Mouse (Mus musculus) 416B (cell line): Measurements from ENCODE around the gene Pitx3.
"Not testable (repeated sequence)": the region's sequence is repeated elsewhere in the genome, so short reads cannot be mapped to it uniquely, and the experiment has no call there.

Experiments used
- DNase-seq: peaks from one replicate; pipeline ENCODE4 v3.0.0; 2011; ENCODE audit warnings: low read depth

Gene Pitx3

GRCm38 (mm10) chr19:46147511-46148371, at the start of gene Pitx3:
Pitx3 (minus strand) TSS chr19:46148326.
- DNase-seq, result no peak

DNA sequence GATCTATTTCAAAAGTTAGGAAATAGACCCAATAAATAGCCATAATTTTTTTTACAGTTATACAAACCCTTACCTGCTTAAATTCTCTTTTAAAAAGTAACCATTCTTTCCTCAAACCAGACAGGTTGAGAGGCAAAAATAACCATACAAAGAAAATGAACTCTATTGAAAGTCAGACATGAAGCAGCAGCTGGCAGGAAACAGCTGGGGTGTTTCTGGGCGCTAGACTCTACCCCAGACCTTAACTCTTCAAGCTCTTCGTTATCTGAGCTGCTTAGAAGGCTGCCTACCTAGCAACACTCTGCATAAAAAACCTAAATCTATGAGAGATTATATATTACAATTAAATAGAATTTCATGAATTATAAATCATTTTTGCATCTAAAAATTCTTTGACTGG, 39.1 kb upstream of the Pitx3 start:
- no peak for DNase-seq

- DNase-seq, result no peak
These were observed 38.5 kb upstream of the Pitx3 start for GRCm38 (mm10) chr19:46186611-46187010.

DNA sequence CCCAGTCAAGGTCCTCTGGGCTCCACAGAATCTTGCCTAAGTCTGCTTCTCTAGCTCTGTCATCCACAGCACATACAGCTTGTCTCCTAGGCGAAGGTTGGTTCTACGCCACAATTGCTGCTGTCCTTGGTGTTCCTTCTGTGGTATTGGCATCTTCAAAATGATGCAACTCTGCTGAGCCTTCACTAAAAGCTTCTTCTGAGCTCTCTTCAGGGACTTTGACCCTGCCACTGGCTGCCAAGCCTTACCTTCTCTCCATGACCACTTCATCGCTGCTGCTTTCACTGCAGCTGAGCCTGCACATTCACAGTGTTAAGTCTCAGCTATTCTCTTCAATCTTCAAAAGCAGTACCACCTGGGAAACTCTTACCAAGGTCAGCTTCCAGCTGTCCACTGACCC, 34.1 kb upstream of the Pitx3 start:
- no peak for DNase-seq

DNA sequence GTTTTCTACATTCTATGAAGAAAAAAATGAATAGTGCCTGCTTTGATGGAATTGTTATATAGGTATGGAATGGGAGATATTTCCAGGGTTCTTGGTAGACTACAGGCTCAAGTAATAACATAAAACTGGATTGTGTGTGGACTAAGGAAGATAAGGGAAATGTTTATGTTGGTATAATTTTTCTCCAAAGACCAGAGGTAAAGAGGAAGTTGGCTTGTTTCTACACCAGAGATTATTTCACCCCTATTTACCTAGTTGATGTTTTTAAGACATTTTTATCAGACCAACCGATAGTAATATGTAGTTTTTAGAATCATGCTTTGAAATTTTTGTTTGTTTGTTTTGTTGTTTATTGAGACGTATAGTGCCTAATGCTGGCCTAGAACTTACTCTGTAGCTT, 32.1 kb upstream of the Pitx3 start:
- no peak for DNase-seq

DNA sequence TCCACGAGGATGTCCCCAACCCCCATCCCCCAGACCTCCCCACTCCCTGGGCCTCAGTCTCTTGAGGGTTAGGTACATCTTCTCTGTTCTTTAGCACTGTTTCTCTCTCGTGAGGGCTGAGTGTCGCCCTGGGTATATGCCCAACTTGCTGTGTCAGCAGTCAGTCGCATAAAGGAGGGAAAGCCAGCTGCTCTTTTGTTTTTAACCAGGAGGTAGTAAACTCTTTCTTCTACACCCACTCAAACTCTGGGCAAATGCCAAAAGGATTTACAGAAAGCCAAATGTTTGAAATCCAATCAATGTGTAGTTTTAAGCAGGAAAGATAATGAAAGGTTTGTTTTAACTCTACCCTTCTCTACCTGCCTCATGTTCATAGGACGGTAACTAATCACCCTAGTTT, 28.9 kb upstream of the Pitx3 start:
- DNase-seq, result no peak

DNA sequence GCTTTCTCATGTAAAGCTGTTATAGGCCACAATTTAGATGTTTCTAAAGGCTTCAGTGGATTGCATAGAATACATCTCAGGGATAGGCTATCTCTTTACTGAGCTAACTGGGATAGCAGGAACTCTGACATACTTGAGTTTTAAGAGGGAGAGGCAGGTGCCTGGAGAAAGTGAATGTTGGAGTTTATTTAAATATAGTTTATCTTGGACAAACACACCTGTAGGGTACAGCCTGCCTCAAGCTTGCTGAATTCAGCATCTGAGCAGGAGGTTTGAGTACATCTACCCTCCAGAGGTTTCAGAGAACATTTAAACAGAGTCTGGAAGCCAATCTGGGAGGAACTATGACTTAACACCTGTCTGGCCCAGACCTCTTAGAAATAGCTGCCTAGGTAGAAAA, 27.0 kb upstream of the Pitx3 start:
- no peak for DNase-seq

- DNase-seq, result no peak
These were observed 24.4 kb upstream of the Pitx3 start for GRCm38 (mm10) chr19:46172541-46172940.

GRCm38 (mm10) chr19:46169913-46170312, 21.8 kb upstream of the Pitx3 start:
- DNase-seq, result no peak

GRCm38 (mm10) chr19:46169396-46169795, 21.3 kb upstream of the Pitx3 start:
- DNase-seq, result no peak

DNA sequence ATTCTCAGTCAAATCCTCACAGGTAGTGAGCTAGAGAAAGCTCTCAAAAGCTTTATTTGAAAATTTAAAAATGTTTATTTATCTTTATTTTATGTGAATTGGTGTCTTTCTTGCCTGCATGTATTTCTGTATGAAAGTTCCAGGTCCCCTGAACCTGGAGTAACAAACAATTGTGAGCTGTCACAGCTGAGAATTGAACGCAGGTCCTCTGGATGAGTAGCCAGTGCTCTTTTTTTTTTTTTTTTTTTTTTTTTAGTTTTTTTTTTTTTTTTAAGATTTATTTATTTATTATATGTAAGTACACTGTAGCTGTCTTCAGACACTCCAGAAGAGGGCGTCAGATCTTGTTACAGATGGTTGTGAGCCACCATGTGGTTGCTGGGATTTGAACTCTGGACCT, 19.0 kb upstream of the Pitx3 start:
- DNase-seq, result not testable (repeated sequence)

- DNase-seq, result no peak
These were observed 17.8 kb upstream of the Pitx3 start for GRCm38 (mm10) chr19:46165950-46166349.

- DNase-seq, result peak; percentile 100
These were observed 4.1 kb upstream of the Pitx3 start, which contains the start of gene Gbf1 for GRCm38 (mm10) chr19:46152127-46152803. Gbf1 (plus strand) TSS chr19:46152509.

DNA sequence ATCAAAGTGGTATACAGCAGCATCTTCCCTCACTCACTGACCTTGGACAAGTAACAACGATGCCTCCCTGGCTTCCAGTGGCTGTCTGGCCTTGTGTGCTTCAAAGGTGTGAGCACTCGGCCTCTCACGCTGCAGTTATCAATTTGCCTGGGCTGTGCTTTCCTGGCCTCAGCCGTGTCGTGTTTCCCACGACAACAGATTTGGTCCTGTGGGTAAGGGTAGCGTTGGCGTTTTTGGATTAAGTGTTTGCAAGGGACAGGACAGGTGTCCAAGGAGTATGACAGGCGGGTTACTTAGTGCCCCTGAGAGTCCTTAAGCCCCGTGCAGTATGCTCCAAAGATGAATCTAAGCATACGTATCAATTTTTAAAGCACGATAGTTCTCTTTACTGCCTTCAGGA, 965 bp upstream of the Pitx3 start:
- DNase-seq, result no peak

DNA sequence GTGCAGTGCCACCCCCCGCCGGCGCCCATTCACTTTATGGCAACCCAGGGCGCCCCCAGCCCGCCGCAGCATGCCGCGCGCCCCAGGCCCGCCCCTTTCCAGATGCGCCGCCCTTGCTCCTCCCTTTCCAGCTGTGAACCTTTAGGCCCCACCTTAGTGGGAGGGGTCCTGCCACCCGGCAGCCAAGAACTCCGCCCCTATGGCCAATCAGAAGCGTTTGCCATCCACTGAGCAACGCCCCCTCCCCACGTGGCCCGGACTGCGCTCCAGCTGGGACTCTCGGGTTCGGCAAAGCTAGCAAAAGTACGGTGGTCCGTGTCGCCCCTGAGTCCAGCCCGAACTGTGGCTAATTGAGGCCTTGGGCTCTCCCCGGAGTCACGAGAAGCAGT, 240 bp upstream of the Pitx3 start:
- no peak for DNase-seq

DNA sequence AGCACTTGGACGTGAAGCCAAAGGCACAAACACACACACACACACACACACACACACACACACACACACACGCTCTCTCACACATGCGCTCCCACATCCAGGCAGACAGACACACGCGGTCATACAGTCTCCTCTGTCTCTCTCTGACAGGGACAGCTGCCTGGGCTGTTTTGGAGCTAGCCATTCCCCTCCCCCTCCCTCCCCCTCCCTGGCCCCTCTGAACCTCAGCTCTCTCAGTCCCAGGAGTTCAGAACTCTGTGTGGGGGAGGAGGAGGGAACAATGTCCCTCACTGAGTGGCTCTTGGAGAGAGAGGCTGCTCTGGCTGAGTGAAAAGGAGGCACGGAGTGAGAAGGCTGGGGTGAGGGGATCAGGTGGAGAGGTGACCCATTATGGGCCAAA, 7.0 kb downstream of the Pitx3 start:
- DNase-seq, result no peak

DNA sequence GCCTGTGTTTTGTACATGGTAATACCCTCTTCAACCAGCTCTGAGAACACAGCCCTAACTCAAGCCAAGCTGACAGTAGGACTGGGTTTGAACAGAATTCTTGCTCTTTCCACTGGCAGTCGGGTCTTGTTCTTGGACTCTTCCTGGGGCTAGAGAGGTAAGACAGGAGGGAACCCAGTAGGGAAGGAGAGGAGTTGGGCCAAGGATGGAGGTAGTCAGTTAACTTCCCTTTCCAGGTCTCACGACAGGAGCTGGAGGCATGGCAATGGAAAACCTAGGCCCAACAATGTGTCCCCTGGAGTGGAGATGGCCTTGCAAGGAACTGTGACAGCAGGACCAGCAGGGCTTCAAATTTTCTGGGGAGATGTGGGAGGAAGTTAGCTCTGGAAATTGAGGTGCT, 7.8 kb downstream of the Pitx3 start:
- no peak for DNase-seq

DNA sequence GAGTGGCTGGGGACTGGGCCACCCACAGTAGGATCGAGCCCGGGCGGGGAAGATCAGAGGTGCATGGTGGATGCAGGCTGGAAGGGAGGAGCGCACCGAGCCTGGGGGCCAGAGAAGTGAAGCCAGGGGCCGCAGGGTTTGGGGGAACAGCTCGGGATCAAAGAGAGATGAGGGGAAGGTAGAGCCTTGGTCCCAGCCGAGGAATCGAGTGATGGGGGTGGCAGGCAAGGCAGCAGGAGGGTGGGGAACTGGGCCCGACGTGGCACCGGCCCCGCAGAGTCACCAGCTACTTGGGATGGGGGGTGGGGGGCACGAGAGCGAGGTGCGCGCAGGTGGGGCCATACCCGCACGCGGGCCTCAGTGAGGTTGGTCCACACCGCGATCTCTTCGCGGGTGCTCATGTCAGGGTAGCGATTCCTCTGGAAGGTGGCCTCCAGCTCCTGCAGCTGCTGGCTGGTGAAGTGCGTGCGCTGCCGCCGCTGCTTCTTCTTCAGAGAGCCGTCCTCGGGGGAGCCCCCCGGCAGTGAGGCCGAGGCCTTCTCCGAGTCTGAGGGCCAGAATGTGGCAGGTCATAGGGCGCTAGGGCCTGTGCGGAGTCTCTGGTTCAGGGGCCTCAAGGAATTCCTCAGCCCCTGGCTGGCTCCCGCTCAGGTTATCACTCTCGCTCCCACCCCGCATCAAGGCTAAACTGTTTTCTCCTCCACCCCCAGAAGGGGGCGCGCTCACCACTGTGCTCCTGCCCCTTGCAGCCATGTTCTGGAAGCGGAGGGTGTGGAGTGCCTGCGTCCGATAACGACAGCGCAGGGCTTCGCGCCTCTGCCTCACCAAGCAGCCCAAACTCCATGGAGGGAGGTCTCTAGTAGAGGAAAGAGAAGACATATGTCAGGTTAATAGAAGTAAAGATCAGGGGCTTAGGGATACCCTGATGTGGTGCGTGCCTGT, 11.2 kb downstream of the Pitx3 start:
- peak; percentile 83 for DNase-seq

DNA sequence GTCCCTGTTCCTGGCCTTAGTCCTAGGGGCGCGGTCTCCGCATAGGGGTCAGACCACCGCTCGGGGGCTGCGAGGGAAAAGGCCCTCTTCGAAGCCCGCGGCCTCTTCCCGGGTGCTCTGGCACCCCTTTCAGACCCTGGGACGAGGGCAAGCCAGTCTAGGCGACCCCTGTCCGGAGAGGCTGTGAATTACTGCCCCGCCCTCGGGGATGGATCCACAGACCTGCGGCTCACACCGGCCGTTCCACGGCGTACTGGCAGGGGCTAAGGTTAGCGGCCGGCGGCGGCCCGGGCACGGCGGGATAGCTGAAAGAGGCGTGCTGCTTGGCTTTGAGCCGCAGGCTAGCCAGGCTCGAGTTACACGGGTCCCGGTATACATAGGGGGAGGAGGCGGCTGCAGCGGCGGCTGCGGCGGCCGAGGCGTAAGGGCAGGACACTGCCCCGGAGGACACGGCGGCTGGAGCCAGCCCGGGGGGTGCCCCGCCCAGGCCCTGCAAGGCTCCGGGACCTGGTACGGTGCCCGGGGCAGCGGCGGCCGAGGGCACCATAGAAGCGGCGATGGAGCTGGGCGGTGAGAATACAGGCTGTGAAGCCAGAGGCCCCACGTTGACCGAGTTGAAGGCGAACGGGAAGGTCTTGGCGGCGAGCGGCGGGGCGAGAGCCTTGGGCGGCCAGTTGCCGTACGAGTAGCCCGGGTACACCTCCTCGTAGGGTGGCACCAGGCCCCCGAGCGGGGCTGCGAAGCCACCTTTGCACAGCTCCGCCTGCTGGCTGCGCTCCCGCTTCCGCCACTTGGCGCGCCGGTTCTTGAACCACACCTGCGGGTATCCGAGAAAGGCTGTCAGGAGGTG, 12.1 kb downstream of the Pitx3 start:
- peak; percentile 58 for DNase-seq

GRCm38 (mm10) chr19:46135297-46135696, 12.8 kb downstream of the Pitx3 start:
- DNase-seq, result peak; percentile 84

DNA sequence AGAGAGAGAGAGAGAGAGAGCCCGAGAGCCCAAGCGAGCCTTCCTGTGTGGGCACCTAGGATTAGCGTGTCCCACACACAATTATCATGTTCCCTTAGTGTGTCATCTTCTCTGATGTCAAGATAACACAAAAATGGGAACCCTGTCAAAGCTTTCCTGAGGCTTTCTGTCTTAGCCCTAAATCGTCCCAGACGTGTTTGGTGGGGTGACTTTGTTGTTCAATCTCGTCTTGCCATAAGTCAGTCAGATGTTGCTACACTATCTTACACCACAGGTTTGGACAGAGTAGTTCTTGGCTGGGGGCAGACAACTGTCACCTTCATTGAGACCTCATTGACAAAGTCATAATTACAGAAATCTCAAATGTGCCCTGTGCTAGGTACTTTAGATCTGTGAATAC, 15.5 kb downstream of the Pitx3 start:
- peak; percentile 19 for DNase-seq
